Mouse (Mus musculus): ENCODE measurements around the gene Gli2. TPM values are rescaled to one million over a fixed set of nuclear protein-coding genes. Genes with fewer than 3 reads are reported as not detected.

Gene Gli2
- 1 to 10 TPM in 1 of 2 experiments, under 1 TPM in 1; 0.05 to 2.2 TPM for polyA plus RNA-seq (2017; shearing (Covaris generic))

DNA sequence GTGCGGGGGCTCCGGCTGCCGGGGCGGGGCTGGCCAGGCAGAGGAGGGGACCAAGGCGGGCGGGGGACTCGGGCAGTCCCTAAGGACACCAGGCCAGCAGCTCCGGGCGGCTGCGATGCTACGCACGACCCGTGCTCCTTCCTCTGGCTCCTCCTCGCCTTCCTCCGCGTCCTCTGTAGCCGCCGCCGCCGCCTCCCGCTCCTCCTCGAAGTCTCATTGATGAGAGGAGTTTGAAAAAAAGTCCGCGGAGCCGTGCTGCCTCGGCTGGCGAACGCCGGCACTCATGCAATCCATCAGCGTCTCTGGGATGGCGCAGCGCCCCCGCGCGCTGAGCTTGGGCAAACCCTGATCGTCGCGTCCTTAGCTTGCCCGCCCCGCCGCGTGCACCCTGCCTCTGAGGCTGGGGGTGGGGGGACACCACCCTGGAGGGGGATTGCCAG is at the start of gene Gli2:
Gene Gli2, minus strand, starts transcription at position 218 of the 440 bp plus-strand sequence.

